Mouse (Mus musculus) common myeloid progenitor, adult 5-6 weeks (primary cell): ENCODE data around the gene Sepsecs. TPM values are rescaled to one million over a fixed set of nuclear protein-coding genes. Genes with fewer than 3 reads are reported as not detected.
A peak's percentile ranks its signal among the peaks of the same experiment; 100 is the strongest.

Experiments
- ATAC-seq: replicated peaks from 2 replicates; pipeline ENCODE4 v1.8.0; 2016; ENCODE audit warnings: low read depth, mild to moderate bottlenecking, moderate TSS enrichment, inconsistent platforms; ENCODE audit not compliant: poor library complexity, severe bottlenecking
- total RNA-seq: library from RNA; stranded (forward); fragments of 200-1000, 187-1606 nt; gene quantifications from 2 replicates; pipeline ENCODE4 v1.2.3, GENCODE M21; 2017

The Sepsecs gene
- total RNA-seq, 1 experiment from 2014 or later = 18.9 TPM

- ATAC-seq = no peak
Observed at GRCm38 (mm10) chr5:52612776-52613175, 56.7 kb downstream of the Sepsecs start.

DNA sequence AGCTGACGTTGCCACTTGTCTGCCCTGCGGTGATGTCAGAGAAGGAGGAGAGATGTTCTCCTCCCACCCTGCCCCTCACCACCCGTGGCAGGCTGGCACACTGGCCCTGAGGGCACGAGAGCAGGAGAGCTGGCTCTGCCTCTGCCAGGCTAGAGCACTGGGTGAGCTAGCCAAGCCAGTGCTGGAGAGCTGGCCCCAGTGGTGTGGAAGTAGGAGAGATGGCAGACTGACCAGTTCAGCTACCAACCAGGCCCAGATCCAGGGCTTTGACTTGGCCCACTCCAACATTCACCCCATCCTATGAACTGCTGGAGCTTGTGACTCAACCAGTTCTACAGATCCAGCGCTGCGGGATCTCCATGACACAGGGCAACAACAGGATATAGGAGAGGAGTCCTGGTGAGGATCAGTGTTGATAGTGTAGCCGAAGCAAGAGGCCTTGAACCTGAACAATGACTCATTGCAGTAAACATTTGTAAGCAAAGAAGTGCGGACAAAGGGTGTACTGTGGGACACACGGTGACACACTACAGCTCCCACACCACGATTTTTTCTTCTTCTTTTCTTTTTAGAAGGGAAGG, 58.1 kb downstream of the Sepsecs start:
- ATAC-seq = no peak

DNA sequence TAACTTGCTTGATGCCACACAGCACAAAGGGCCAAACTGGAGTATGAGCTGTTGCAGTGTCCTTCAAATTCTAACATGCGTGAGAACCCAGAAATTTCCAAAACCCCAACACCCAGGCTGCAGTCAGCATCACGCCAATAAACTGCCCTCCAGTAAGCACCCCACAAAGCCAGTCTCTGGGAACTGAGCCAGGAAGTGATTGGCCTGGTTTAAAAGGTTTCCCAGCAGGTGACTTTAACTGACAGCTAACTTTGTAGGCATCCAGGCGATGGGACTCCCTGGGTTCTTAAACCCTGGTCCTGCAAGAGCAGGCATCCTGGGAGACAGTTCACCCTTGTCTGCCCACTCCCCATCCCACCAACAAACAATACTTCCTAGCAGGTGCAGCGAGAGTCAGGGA, 59.2 kb downstream of the Sepsecs start:
- ATAC-seq = no peak

GRCm38 (mm10) chr5:52609672-52610071, 59.8 kb downstream of the Sepsecs start:
- ATAC-seq = peak; percentile 47; the same call in 1 of the 2 replicates

GRCm38 (mm10) chr5:52604582-52605041, 64.9 kb downstream of the Sepsecs start:
- no peak for ATAC-seq

DNA sequence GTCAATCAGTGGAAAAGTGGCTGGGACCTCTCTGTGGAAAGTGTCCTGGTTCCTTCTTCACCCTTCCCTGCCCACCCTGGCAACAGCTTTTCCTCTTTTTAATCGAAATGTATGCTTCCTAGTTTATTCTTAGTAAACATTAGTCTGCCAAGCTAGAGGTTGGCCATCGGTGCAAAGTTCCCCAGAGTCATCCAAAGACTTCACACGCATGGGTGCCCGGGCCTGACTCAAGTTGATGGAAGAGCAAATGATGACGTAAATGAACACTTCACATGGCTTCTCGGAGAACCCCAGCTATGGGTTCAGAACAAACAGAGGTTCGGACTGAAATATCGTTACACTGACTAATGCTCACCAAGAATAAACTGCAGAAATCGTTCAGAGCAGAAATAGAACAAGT, 78.9 kb downstream of the Sepsecs start:
- no peak for ATAC-seq

Other genes starting within 250 kb of the Sepsecs start
- 1.1 TPM in 1 of 2 replicates, not detected in the other for gene Ccdc149, start 198.2 kb downstream of the Sepsecs start, total RNA-seq
- gene Lgi2, start 103.2 kb downstream of the Sepsecs start, total RNA-seq = not detected in 2 replicates
- 19.6 and 23.7 TPM in 2 replicates for gene Pi4k2b, start 71.9 kb upstream of the Sepsecs start, total RNA-seq
- gene Zcchc4, start 105.7 kb upstream of the Sepsecs start, total RNA-seq = 18.5 and 19.2 TPM in 2 replicates
- gene Anapc4, start 164.3 kb upstream of the Sepsecs start, total RNA-seq = 58.1 and 88.8 TPM in 2 replicates